Mouse (Mus musculus): ENCODE measurements around the gene Gpr82.

DNA sequence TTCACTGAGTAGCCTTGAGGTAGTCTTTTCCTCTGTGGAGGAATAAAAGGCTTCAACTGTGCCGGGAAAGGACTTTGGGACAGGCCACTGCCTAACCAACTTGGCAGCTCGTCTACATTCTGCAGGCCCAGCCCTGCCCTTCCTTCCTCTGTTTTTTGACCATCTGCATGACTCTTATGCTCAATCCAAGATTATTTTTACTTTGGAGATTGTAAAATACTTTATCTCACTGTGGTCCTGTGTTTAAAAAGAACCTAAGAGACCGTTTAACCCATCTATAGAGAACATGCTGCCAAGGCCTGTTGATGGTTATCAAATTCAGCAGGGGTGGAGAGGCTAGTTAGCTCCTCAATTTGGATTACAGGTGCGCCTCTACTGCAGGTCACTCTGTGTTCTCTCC, 39.7 kb upstream of the Gpr82 start:
- TF ChIP-seq GATA1 (IDR thresholded peaks at IDR 0.05; ENCODE audit: low read length) (no peak), TAL1 (IDR thresholded peaks at IDR 0.05; ENCODE audit: low read length) (no peak)

Data from erythroblast, embryonic 14.5 days (primary cell).